ENCODE assay signal across 9 mouse cellular contexts in the genomic region with DNA sequence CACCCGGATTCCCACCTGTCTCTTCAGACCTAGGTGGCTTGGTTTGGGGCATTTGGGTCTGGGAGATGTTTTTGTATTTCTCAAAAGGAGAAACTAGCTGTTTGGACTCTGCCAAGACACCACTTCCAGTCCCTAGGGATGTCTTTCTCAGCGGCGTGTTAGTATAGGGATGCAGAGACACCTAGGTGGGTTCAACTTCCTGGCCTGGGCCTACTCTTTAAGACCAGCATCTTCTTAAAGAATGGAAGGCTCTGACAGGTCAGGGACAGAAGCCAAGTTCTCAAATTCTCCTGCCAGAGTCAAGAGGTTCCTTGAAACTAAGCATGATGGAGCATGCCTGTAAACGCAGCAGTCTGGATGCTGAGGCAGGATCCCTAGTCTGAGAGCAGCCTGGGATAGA. TPM values are rescaled to one million over a fixed set of nuclear protein-coding genes. Genes with fewer than 3 reads are reported as not detected.
A peak's percentile ranks its signal among the peaks of the same experiment; 100 is the strongest.
DNase-seq lines count a peak whose midpoint lies in the region; ATAC-seq and TF ChIP-seq lines count a peak whose summit lies in the region.
"Had no signal": no experiment of that assay in that cellular context is flagged by ENCODE, and none has a peak within 500 bp of the region (broad histone marks: within the 10 kb centered on the region; RNA-seq: fewer than 3 reads in every experiment).

No protein-coding gene starts in this region.

- no peaks in the 10 kb centered on the region for H3K9me3 ChIP-seq in lung, embryonic 16.5 days (ENCODE audit: control insufficient read depth, low read length)
- no peaks in the 10 kb centered on the region for H3K9me3 ChIP-seq in forebrain, embryonic 11.5 days (ENCODE audit: control insufficient read depth, low read length)
- H3K9me3 ChIP-seq in limb, embryonic 12.5 days: no peaks in the 10 kb centered on the region

- no peak for ATAC-seq in lung, embryonic 16.5 days (ENCODE audit: low read depth)
- no peak for ATAC-seq in forebrain, embryonic 11.5 days (replicated peaks; ENCODE audit: low FRiP score)
- no peak for ATAC-seq in limb, embryonic 12.5 days (ENCODE audit: insufficient number of reproducible peaks, insufficient read depth, low FRiP score, low TSS enrichment, low read depth)
- ATAC-seq: activated CD4-positive, CD25-positive, alpha-beta regulatory T cell, adult 4 months had no signal

- H3K4me2 ChIP-seq in lung, embryonic 16.5 days (ENCODE audit: low read depth, low read length): peak overlapping the region; percentile 87
- H3K4me2 ChIP-seq in forebrain, embryonic 11.5 days (ENCODE audit: low read depth, low read length, severe bottlenecking): peak overlapping the region; percentile 86
- peak overlapping the region; percentile 83 for H3K4me2 ChIP-seq in limb, embryonic 12.5 days

- H3K27ac ChIP-seq in lung, embryonic 16.5 days (ENCODE audit: low read length): peak overlapping the region; percentile 87
- H3K27ac ChIP-seq in forebrain, embryonic 11.5 days (ENCODE audit: low read depth, low read length): no peak overlapping the region
- H3K27ac ChIP-seq in limb, embryonic 12.5 days: no peak overlapping the region
- peak overlapping the region; percentile 14; the same call in 1 of the 2 replicates for H3K27ac ChIP-seq in olfactory bulb, adult 2 months (ENCODE audit: insufficient read depth, low read depth, low read length)

- no peak for DNase-seq in lung, postnatal 10 days
- DNase-seq in forebrain, embryonic 11.5 days (ENCODE audit: low spot score): no peak
- DNase-seq in layer of hippocampus, postnatal 36 days: no peak
- DNase-seq in urinary bladder, adult 2 months (ENCODE audit: low spot score): no peak
- DNase-seq in gastrocnemius, postnatal 25 days: no peak

- H3K4me1 ChIP-seq in lung, embryonic 16.5 days (replicated peaks; ENCODE audit: control insufficient read depth, insufficient read depth, low read length): peaks cover 15% of the 10 kb centered on the region
- peaks cover 7% of the 10 kb centered on the region; the same call in 1 of the 2 replicates for H3K4me1 ChIP-seq in forebrain, embryonic 11.5 days (replicated peaks; ENCODE audit: control insufficient read depth, insufficient read depth, low read length)
- H3K4me1 ChIP-seq in limb, embryonic 12.5 days (replicated peaks): peaks cover 30% of the 10 kb centered on the region
- peaks cover 15% of the 10 kb centered on the region for H3K4me1 ChIP-seq in olfactory bulb, adult 2 months (ENCODE audit: control insufficient read depth, insufficient read depth, low read length)

- no peak for TF ChIP-seq CTCF in olfactory bulb, adult 2 months (IDR thresholded peaks at IDR 0.05; ENCODE audit: insufficient read depth, low read depth, low read length)

- H3K4me3 ChIP-seq in lung, embryonic 16.5 days (ENCODE audit: low read length): peak overlapping the region; percentile 96
- H3K4me3 ChIP-seq in forebrain, embryonic 11.5 days (ENCODE audit: low read depth, low read length): peak overlapping the region; percentile 93
- H3K4me3 ChIP-seq in limb, embryonic 12.5 days (replicated peaks): peak overlapping the region; percentile 95
- H3K4me3 ChIP-seq in olfactory bulb, adult 2 months (ENCODE audit: insufficient read depth, low read depth, low read length): peak overlapping the region; percentile 91

- 59% methylated on average over 4 of the region's 4 CpGs for WGBS in lung, embryonic 16.5 days
- WGBS in forebrain, embryonic 11.5 days: 86% methylated on average over 4 of the region's 4 CpGs
- WGBS in limb, embryonic 12.5 days: 79% methylated on average over 4 of the region's 4 CpGs
- WGBS in olfactory bulb, adult 2 months: 24% methylated on average over 4 of the region's 4 CpGs

- no peak for TF ChIP-seq POLR2A in olfactory bulb, adult 2 months (IDR thresholded peaks at IDR 0.05; ENCODE audit: insufficient read depth, low read depth, low read length)

- no peak overlapping the region for H3K9ac ChIP-seq in lung, embryonic 16.5 days (ENCODE audit: low read length)
- H3K9ac ChIP-seq in forebrain, embryonic 11.5 days (ENCODE audit: low read length): peak overlapping the region; percentile 95
- H3K9ac ChIP-seq in limb, embryonic 12.5 days (replicated peaks): peak overlapping the region; percentile 94; the same call in 1 of the 2 replicates

- H3K36me3 ChIP-seq in lung, embryonic 16.5 days (ENCODE audit: control insufficient read depth, insufficient read depth, low read length): no peaks in the 10 kb centered on the region
- H3K36me3 ChIP-seq in forebrain, embryonic 11.5 days (ENCODE audit: control insufficient read depth, insufficient read depth, low read length): no peaks in the 10 kb centered on the region
- peaks cover 12% of the 10 kb centered on the region for H3K36me3 ChIP-seq in limb, embryonic 12.5 days

- no peaks in the 10 kb centered on the region for H3K27me3 ChIP-seq in lung, embryonic 16.5 days (ENCODE audit: control insufficient read depth, insufficient read depth, low read depth, low read length)
- H3K27me3 ChIP-seq in forebrain, embryonic 11.5 days (ENCODE audit: control insufficient read depth, insufficient read depth, low read length): no peaks in the 10 kb centered on the region
- peaks cover 14% of the 10 kb centered on the region for H3K27me3 ChIP-seq in limb, embryonic 12.5 days

RNA-seq across cellular contexts. Expression of a gene that starts 1.9 kb away (rescaled TPM):
- polyA plus RNA-seq in lung, embryonic 16.5 days (2015; fragmentation: Nextera tagmentation; extraction: Ambion mirVana): 37.4 and 42.9 TPM in 2 replicates
- 67.9 and 73.5 TPM in 2 replicates for polyA plus RNA-seq in forebrain, embryonic 11.5 days (2014; fragmentation: Nextera tagmentation; extraction: Ambion mirVana)
- 51.8 and 57.7 TPM in 2 replicates for polyA plus RNA-seq in limb, embryonic 12.5 days (2016; fragmentation: Nextera tagmentation; extraction: Ambion mirVana)
- 415 TPM in 1 of 2 replicates, not detected in the other for polyA plus RNA-seq in olfactory bulb, adult 2 months (2012; ENCODE audit: insufficient read depth, insufficient read length, low replicate concordance, missing spikeins)
- total RNA-seq in layer of hippocampus, postnatal 36 days (2021): 100 to 1,000 TPM; 251 to 253 TPM
- polyA plus RNA-seq in urinary bladder, adult 2 months (2012; rRNA removed): 115 and 118 TPM in 2 replicates
- 10 to 100 TPM; 14.9 to 15.7 TPM for total RNA-seq in gastrocnemius, postnatal 25 days (2021)

RNA-seq across cellular contexts. Expression of a gene that starts 16.0 kb away (rescaled TPM):
- polyA plus RNA-seq in lung, embryonic 16.5 days (2015; fragmentation: Nextera tagmentation; extraction: Ambion mirVana): 4.4 and 6.1 TPM in 2 replicates
- 1.8 TPM in 2 replicates for polyA plus RNA-seq in forebrain, embryonic 11.5 days (2014; fragmentation: Nextera tagmentation; extraction: Ambion mirVana)
- 1.1 and 1.5 TPM in 2 replicates for polyA plus RNA-seq in limb, embryonic 12.5 days (2016; fragmentation: Nextera tagmentation; extraction: Ambion mirVana)
- polyA plus RNA-seq in olfactory bulb, adult 2 months (2012; ENCODE audit: insufficient read depth, insufficient read length, low replicate concordance, missing spikeins): not detected in 2 replicates
- total RNA-seq in layer of hippocampus, postnatal 36 days (2021): not detected
- polyA plus RNA-seq in urinary bladder, adult 2 months (2012; rRNA removed): 2.6 and 2.7 TPM in 2 replicates
- total RNA-seq in gastrocnemius, postnatal 25 days (2021): under 1 TPM; 0.20 to 0.38 TPM

RNA-seq across cellular contexts. Expression of a gene that starts 19.0 kb away (rescaled TPM):
- polyA plus RNA-seq in lung, embryonic 16.5 days (2015; fragmentation: Nextera tagmentation; extraction: Ambion mirVana): not detected in 2 replicates
- polyA plus RNA-seq in forebrain, embryonic 11.5 days (2014; fragmentation: Nextera tagmentation; extraction: Ambion mirVana): not detected in 2 replicates
- polyA plus RNA-seq in limb, embryonic 12.5 days (2016; fragmentation: Nextera tagmentation; extraction: Ambion mirVana): not detected in 2 replicates
- not detected in 2 replicates for polyA plus RNA-seq in olfactory bulb, adult 2 months (2012; ENCODE audit: insufficient read depth, insufficient read length, low replicate concordance, missing spikeins)
- total RNA-seq in layer of hippocampus, postnatal 36 days (2021): 100 to 1,000 TPM; 188 to 199 TPM
- 6.8 and 7.3 TPM in 2 replicates for polyA plus RNA-seq in urinary bladder, adult 2 months (2012; rRNA removed)
- total RNA-seq in gastrocnemius, postnatal 25 days (2021): under 1 TPM; 0.59 to 0.83 TPM
- polyA plus RNA-seq: activated CD4-positive, CD25-positive, alpha-beta regulatory T cell, adult 4 months had no signal

RNA-seq across cellular contexts. Expression of a gene that starts 43.4 kb away (rescaled TPM):
- polyA plus RNA-seq in lung, embryonic 16.5 days (2015; fragmentation: Nextera tagmentation; extraction: Ambion mirVana): 9.2 and 9.9 TPM in 2 replicates
- polyA plus RNA-seq in forebrain, embryonic 11.5 days (2014; fragmentation: Nextera tagmentation; extraction: Ambion mirVana): 0.17 and 0.32 TPM in 2 replicates
- 1.5 and 1.6 TPM in 2 replicates for polyA plus RNA-seq in limb, embryonic 12.5 days (2016; fragmentation: Nextera tagmentation; extraction: Ambion mirVana)
- 68.5 TPM in 1 of 2 replicates, not detected in the other for polyA plus RNA-seq in olfactory bulb, adult 2 months (2012; ENCODE audit: insufficient read depth, insufficient read length, low replicate concordance, missing spikeins)
- total RNA-seq in layer of hippocampus, postnatal 36 days (2021): 1 to 10 TPM; 1.7 to 1.8 TPM
- 0.34 and 0.55 TPM in 2 replicates for polyA plus RNA-seq in urinary bladder, adult 2 months (2012; rRNA removed)
- under 1 TPM; 0.51 to 0.54 TPM for total RNA-seq in gastrocnemius, postnatal 25 days (2021)
- polyA plus RNA-seq: activated CD4-positive, CD25-positive, alpha-beta regulatory T cell, adult 4 months had no signal

Comparison
In these comparisons a context has a peak if more than half of its experiments do, and no peak if none do; other contexts are left out.
1. H3K27ac ChIP-seq: peak in lung, embryonic 16.5 days (single experiment) and olfactory bulb, adult 2 months (single experiment); none in forebrain, embryonic 11.5 days (single experiment) and limb, embryonic 12.5 days (single experiment).
2. Peak in every context shown above with its lines, with median percentiles within 50 percentile points of each other: H3K4me2 ChIP-seq and H3K4me3 ChIP-seq.